27 mouse cellular contexts compared by ENCODE assay signal in genomic region chr13:24867789-24868188, GRCm38 (mm10). TPM values are rescaled to one million over a fixed set of nuclear protein-coding genes. Genes with fewer than 3 reads are reported as not detected.
DNase-seq lines count a peak whose midpoint lies in the region; ATAC-seq lines count a peak whose summit lies in the region.
"Had no signal": no experiment of that assay in that cellular context is flagged by ENCODE, and none has a peak within 500 bp of the region (broad histone marks: within the 10 kb centered on the region; RNA-seq: fewer than 3 reads in every experiment).

No protein-coding gene starts in this region.

- H3K4me1 ChIP-seq in kidney, embryonic 14.5 days (ENCODE audit: control insufficient read depth, insufficient read depth, low read length): no peaks in the 10 kb centered on the region; the same call in 1 of the 2 replicates
- peaks cover 5% of the 10 kb centered on the region; the same call in 1 of the 2 replicates for H3K4me1 ChIP-seq in liver, embryonic 16.5 days (ENCODE audit: control insufficient read depth, low read depth, low read length)
- H3K4me1 ChIP-seq in liver, embryonic 11.5 days (replicated peaks; ENCODE audit: control insufficient read depth, insufficient read depth, low read length): no peaks in the 10 kb centered on the region; the same call in 1 of the 2 replicates
- H3K4me1 ChIP-seq: heart, embryonic 13.5 days had no signal

- no peak overlapping the region for H3K4me3 ChIP-seq in kidney, embryonic 14.5 days (ENCODE audit: low read length)
- no peak overlapping the region for H3K4me3 ChIP-seq in liver, embryonic 16.5 days (ENCODE audit: low read depth, low read length)
- H3K4me3 ChIP-seq in liver, embryonic 11.5 days (ENCODE audit: low read depth, low read length): no peak overlapping the region
- H3K4me3 ChIP-seq: gastrocnemius, adult 2 months; heart, embryonic 13.5 days had no signal

- WGBS in kidney, embryonic 14.5 days: 83% methylated on average over 10 of the region's 10 CpGs
- WGBS in liver, embryonic 16.5 days (ENCODE audit: insufficient replicate concordance): 61% methylated on average over 10 of the region's 10 CpGs
- WGBS in liver, embryonic 11.5 days: 90% methylated on average over 10 of the region's 10 CpGs

- no peak overlapping the region for H3K9ac ChIP-seq in kidney, embryonic 14.5 days (ENCODE audit: low read depth, low read length)
- H3K9ac ChIP-seq in liver, embryonic 16.5 days (ENCODE audit: low read depth, low read length): no peak overlapping the region
- no peak overlapping the region for H3K9ac ChIP-seq in liver, embryonic 11.5 days (ENCODE audit: low read depth, low read length)
- H3K9ac ChIP-seq: forebrain, postnatal 0 days; heart, embryonic 13.5 days; hindbrain, embryonic 14.5 days had no signal

- H3K27ac ChIP-seq in kidney, embryonic 14.5 days (ENCODE audit: low read depth, low read length): no peak overlapping the region
- H3K27ac ChIP-seq in liver, embryonic 16.5 days (ENCODE audit: low read length): no peak overlapping the region
- H3K27ac ChIP-seq in liver, embryonic 11.5 days (ENCODE audit: low read depth, low read length): no peak overlapping the region
- H3K27ac ChIP-seq: gastrocnemius, adult 2 months; heart, embryonic 13.5 days; hindbrain, embryonic 14.5 days; hindbrain, postnatal 0 days had no signal

- no peaks in the 10 kb centered on the region for H3K27me3 ChIP-seq in kidney, embryonic 14.5 days (ENCODE audit: control insufficient read depth, insufficient read depth, low read length)
- H3K27me3 ChIP-seq in liver, embryonic 16.5 days (ENCODE audit: control insufficient read depth, insufficient read depth, low read depth, low read length): no peaks in the 10 kb centered on the region
- H3K27me3 ChIP-seq in liver, embryonic 11.5 days (replicated peaks; ENCODE audit: control insufficient read depth, insufficient read depth, low read length): no peaks in the 10 kb centered on the region
- H3K27me3 ChIP-seq: CH12.LX; heart, embryonic 13.5 days had no signal

- 0 out of 2 replicates have a peak, but pooled peaks have one; percentile 33 for ATAC-seq in kidney, embryonic 14.5 days (ENCODE audit: low FRiP score, low TSS enrichment)
- ATAC-seq in liver, embryonic 16.5 days (ENCODE audit: low read depth): peak; percentile 37
- ATAC-seq in liver, embryonic 11.5 days (replicated peaks; ENCODE audit: low FRiP score): no peak
- no peak for ATAC-seq in megakaryocyte-erythroid progenitor cell, adult 5-6 weeks (replicated peaks; ENCODE audit: low FRiP score, low TSS enrichment, poor library complexity, severe bottlenecking)
- ATAC-seq: forebrain, embryonic 14.5 days; forebrain, postnatal 0 days; hindbrain, postnatal 0 days had no signal

- no peaks in the 10 kb centered on the region for H3K9me3 ChIP-seq in kidney, embryonic 14.5 days (ENCODE audit: control insufficient read depth, low read length)
- no peaks in the 10 kb centered on the region for H3K9me3 ChIP-seq in liver, embryonic 16.5 days (replicated peaks; ENCODE audit: control insufficient read depth, low read length)
- H3K9me3 ChIP-seq in liver, embryonic 11.5 days (ENCODE audit: control insufficient read depth, low read length): no peaks in the 10 kb centered on the region
- H3K9me3 ChIP-seq: heart, embryonic 13.5 days had no signal

- no peak overlapping the region for H3K4me2 ChIP-seq in kidney, embryonic 14.5 days (replicated peaks; ENCODE audit: low read depth, low read length)
- no peak overlapping the region for H3K4me2 ChIP-seq in liver, embryonic 16.5 days (ENCODE audit: low read depth, low read length)
- H3K4me2 ChIP-seq in liver, embryonic 11.5 days: no peak overlapping the region
- H3K4me2 ChIP-seq: heart, embryonic 13.5 days; hindbrain, embryonic 14.5 days had no signal

- H3K36me3 ChIP-seq in kidney, embryonic 14.5 days (ENCODE audit: control insufficient read depth, insufficient read depth, low read length): no peaks in the 10 kb centered on the region
- no peaks in the 10 kb centered on the region for H3K36me3 ChIP-seq in liver, embryonic 16.5 days (ENCODE audit: control insufficient read depth, insufficient read depth)
- no peaks in the 10 kb centered on the region for H3K36me3 ChIP-seq in liver, embryonic 11.5 days (ENCODE audit: control insufficient read depth, insufficient read depth, low read length)
- H3K36me3 ChIP-seq: heart, embryonic 13.5 days had no signal

- no peak for DNase-seq in kidney, adult 11 months
- DNase-seq in liver, embryonic 11.5 days (ENCODE audit: low spot score): no peak
- DNase-seq in R1 (ENCODE audit: low read depth, low spot score): peak; percentile 62
- no peak for DNase-seq in natural killer cell, adult 2 months (ENCODE audit: low spot score in 2 of 2)
- DNase-seq: adrenal gland, postnatal 10 days; adrenal gland, postnatal 36 days; B cell, adult 2 months; cerebellum, adult 18-20 months; cerebellum, adult 9-10 months; cerebellum, postnatal 14 days; forebrain, postnatal 0 days; gastrocnemius, adult 2 months; gastrocnemius, postnatal 14 days; heart, adult 18-20 months; heart, postnatal 14 days; heart, postnatal 4 days had no signal

RNA-seq across cellular contexts. Expression of gene D130043K22Rik, which starts 22.9 kb away (rescaled TPM):
- 0.29 and 0.64 TPM in 2 replicates for polyA plus RNA-seq in kidney, embryonic 14.5 days (2014; fragmentation: Nextera tagmentation; extraction: Ambion mirVana)
- 0.12 and 0.27 TPM in 2 replicates for polyA plus RNA-seq in liver, embryonic 16.5 days (2015; fragmentation: Nextera tagmentation; extraction: Ambion mirVana)
- polyA plus RNA-seq in liver, embryonic 11.5 days (2014; fragmentation: Nextera tagmentation; extraction: Ambion mirVana): 0.40 TPM in 1 of 2 replicates, not detected in the other
- not detected in 2 replicates for total RNA-seq in megakaryocyte-erythroid progenitor cell, adult 5-6 weeks (2014; fragmentation: Nextera tagmentation)
- total RNA-seq in megakaryocyte-erythroid progenitor cell, adult 5-6 weeks (2017): 0.38 TPM in 1 of 2 replicates, not detected in the other
- total RNA-seq: gastrocnemius, adult 2 months; gastrocnemius, postnatal 14 days; gastrocnemius, postnatal 4 days; heart, postnatal 14 days; MEL had no signal
- polyA plus RNA-seq: heart, embryonic 16.5 days had no signal

RNA-seq across cellular contexts. Expression of gene Tdp2, which starts 36.3 kb away (rescaled TPM):
- 68.8 and 79.9 TPM in 2 replicates for polyA plus RNA-seq in kidney, embryonic 14.5 days (2014; fragmentation: Nextera tagmentation; extraction: Ambion mirVana)
- 19.6 and 22.3 TPM in 2 replicates for polyA plus RNA-seq in liver, embryonic 16.5 days (2015; fragmentation: Nextera tagmentation; extraction: Ambion mirVana)
- polyA plus RNA-seq in liver, embryonic 11.5 days (2014; fragmentation: Nextera tagmentation; extraction: Ambion mirVana): 55.4 and 59.6 TPM in 2 replicates
- total RNA-seq in megakaryocyte-erythroid progenitor cell, adult 5-6 weeks (2014; fragmentation: Nextera tagmentation): 61.6 and 87.7 TPM in 2 replicates
- 61.8 and 64.1 TPM in 2 replicates for total RNA-seq in megakaryocyte-erythroid progenitor cell, adult 5-6 weeks (2017)

RNA-seq across cellular contexts. Expression of gene Acot13, which starts 36.4 kb away (rescaled TPM):
- 81.8 and 91.6 TPM in 2 replicates for polyA plus RNA-seq in kidney, embryonic 14.5 days (2014; fragmentation: Nextera tagmentation; extraction: Ambion mirVana)
- 56.0 and 56.9 TPM in 2 replicates for polyA plus RNA-seq in liver, embryonic 16.5 days (2015; fragmentation: Nextera tagmentation; extraction: Ambion mirVana)
- polyA plus RNA-seq in liver, embryonic 11.5 days (2014; fragmentation: Nextera tagmentation; extraction: Ambion mirVana): 88.1 and 95.1 TPM in 2 replicates
- total RNA-seq in megakaryocyte-erythroid progenitor cell, adult 5-6 weeks (2014; fragmentation: Nextera tagmentation): 39.4 and 69.5 TPM in 2 replicates
- total RNA-seq in megakaryocyte-erythroid progenitor cell, adult 5-6 weeks (2017): 80.5 and 87.5 TPM in 2 replicates

Comparison
In these comparisons a context has a peak if more than half of its experiments do, and no peak if none do; other contexts are left out.
1. ATAC-seq: peak in kidney, embryonic 14.5 days (single experiment) and liver, embryonic 16.5 days (single experiment); none in liver, embryonic 11.5 days (single experiment) and megakaryocyte-erythroid progenitor cell, adult 5-6 weeks (single experiment).